Mouse (Mus musculus) hindbrain, postnatal 0 days (tissue): ENCODE results near the gene Trp53bp1. TPM values are rescaled to one million over a fixed set of nuclear protein-coding genes. Genes with fewer than 3 reads are reported as not detected.

Experiments used
- ATAC-seq: fragments of 200-750 bp; cut with Nextera tagmentation; 2 replicates; pipeline ENCODE4 v1.8.0; 2017; ENCODE audit warnings: mild to moderate bottlenecking, moderate TSS enrichment, moderate library complexity
- DNase-seq: peaks from one replicate; pipeline ENCODE4 v3.0.0-alpha.2; 2015; ENCODE audit warnings: low spot score
- H3K27ac ChIP-seq: fragments of 300-500 bp; sonication (generic); 2 replicates; pipeline ENCODE4 v1.5.1; 2014; ENCODE audit warnings: mild to moderate bottlenecking
- H3K27me3 ChIP-seq: fragments of 300-500 bp; sonication (generic); 2 replicates; pipeline ENCODE4 v1.6.1; 2014; ENCODE audit warnings: low read length, mixed read lengths; ENCODE audit not compliant: insufficient read depth
- H3K36me3 ChIP-seq: fragments of 300-500 bp; sonication (generic); 2 replicates; pipeline ENCODE4 v1.6.1; 2014; ENCODE audit warnings: low read length, mixed read lengths; ENCODE audit not compliant: insufficient read depth
- H3K4me1 ChIP-seq: fragments of 300-500 bp; sonication (generic); 2 replicates; pipeline ENCODE4 v1.6.1; 2014; ENCODE audit warnings: antibody characterized with exemption, low read length, mixed read lengths; ENCODE audit not compliant: insufficient read depth
- H3K4me2 ChIP-seq: fragments of 300-500 bp; sonication (generic); 2 replicates; pipeline ENCODE4 v1.6.1; 2014; ENCODE audit warnings: low read depth, mild to moderate bottlenecking, low read length, moderate library complexity, mixed read lengths
- H3K4me3 ChIP-seq: fragments of 300-500 bp; sonication (generic); 2 replicates; pipeline ENCODE4 v1.5.1; 2014; ENCODE audit warnings: low read length
- H3K9ac ChIP-seq: fragments of 300-500 bp; sonication (generic); replicated peaks from 2 replicates; pipeline ENCODE4 v1.6.1; 2014; ENCODE audit warnings: mild to moderate bottlenecking, low read length, moderate library complexity, mixed read lengths
- H3K9me3 ChIP-seq: fragments of 300-500 bp; sonication (generic); 2 replicates; pipeline ENCODE4 v1.6.1; 2016; ENCODE audit warnings: low read length, mixed read lengths
- CTCF ChIP-seq: IDR thresholded peaks from 2 replicates; pipeline ENCODE4 v1.5.1; 2016; ENCODE audit warnings: antibody characterized with exemption, control low read depth, low read depth
- WGBS: fragments of 180-500 bp; shearing (Covaris S2); extraction: QIAGEN DNeasy Blood & Tissue Kit; methylation state at CpG from one replicate; pipeline ENCODE4 v1.1.7; 2014; 5-methylcytosine and 5-hydroxymethylcytosine counted together
- polyA plus RNA-seq: library from polyadenylated mRNA; unstranded; fragments of >200 nt; fragmentation: Nextera tagmentation; extraction: Ambion mirVana; gene quantifications from 2 replicates; pipeline ENCODE4 v1.2.1, GENCODE M21; 2015
- total RNA-seq: library from RNA; depleted of rRNA; stranded (reverse); fragments of >200 nt; gene quantifications from 2 replicates; pipeline ENCODE4 v1.2.3, GENCODE M21; 2014

Gene Trp53bp1
- total and polyA plus RNA-seq, 2 experiments from 2014 or later, result 80.9 to 277 TPM

DNA sequence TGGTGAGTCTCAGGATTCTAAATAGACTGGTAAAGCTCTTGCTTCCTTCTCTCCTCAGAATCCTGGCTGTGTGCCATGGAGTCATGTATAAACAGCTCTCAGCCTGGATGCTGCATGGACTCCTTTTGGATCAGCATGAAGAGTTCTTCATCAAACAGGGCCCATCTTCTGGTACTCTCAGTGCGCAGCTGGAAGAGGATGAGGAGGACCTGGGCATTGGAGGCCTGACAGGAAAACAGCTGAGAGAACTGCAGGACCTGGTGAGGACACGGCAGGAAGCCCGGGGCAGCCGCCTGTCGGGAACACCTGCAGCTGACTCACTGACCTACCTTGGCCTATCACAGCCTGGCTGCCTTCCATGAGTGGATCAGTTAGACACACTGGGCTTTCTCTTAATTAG lies 87.8 kb downstream of the Trp53bp1 start:
- no peak overlapping the region for H3K27ac ChIP-seq
- no peak overlapping the region for H3K9ac ChIP-seq
- no peak overlapping the region for H3K4me2 ChIP-seq
- H3K4me1 ChIP-seq, result no peaks in the 10 kb centered on the region
- H3K9me3 ChIP-seq, result no peaks in the 10 kb centered on the region
- ATAC-seq (no peak), DNase-seq (peak; percentile 21)
- H3K4me3 ChIP-seq, result no peak overlapping the region
- no peaks in the 10 kb centered on the region for H3K27me3 ChIP-seq
- 75% methylated on average over 5 of the region's 5 CpGs for WGBS
- no peak for TF ChIP-seq CTCF
- peaks cover 28% of the 10 kb centered on the region; the same call in 1 of the 2 replicates for H3K36me3 ChIP-seq

DNA sequence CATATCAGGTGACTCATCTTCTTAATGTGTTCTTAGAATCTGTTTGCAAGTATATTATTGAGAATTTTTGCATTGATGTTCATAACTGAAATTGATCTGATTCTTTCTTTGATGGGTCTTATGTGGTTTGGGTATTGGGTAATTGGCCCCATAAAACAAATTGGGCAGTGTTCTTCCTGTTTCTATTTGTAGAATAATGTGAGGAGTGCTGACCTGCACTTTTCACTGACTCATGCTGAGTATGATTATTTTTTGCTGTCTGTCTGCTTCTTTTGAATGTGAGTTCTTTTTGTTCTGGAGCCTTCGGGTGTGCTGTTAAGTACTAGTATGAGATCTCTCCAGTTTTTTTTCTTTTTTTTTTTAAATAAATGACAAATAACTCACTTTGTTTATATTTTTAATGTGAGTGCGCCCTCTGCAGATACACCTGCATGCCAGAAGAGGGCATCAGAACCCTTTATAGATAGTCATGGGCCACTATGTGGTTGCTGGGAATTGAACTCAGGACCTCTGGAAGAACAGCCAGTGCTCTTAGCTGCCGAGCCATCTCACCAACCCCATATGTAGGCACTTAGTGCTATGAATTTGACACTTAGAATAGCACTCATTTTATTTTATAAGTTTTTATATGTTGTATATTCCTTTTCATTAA lies 92.3 kb downstream of the Trp53bp1 start:
- Histone ChIP-seq H3K4me1 (no peaks in the 10 kb centered on the region), H3K4me3 (no peak overlapping the region), H3K27me3 (no peaks in the 10 kb centered on the region), H3K4me2 (no peak overlapping the region), H3K36me3 (peaks cover 26% of the 10 kb centered on the region; the same call in 1 of the 2 replicates), H3K9ac (no peak overlapping the region), H3K27ac (no peak overlapping the region), H3K9me3 (no peaks in the 10 kb centered on the region)
- DNase-seq (no peak), ATAC-seq (no peak)
- 0 out of 2 replicates have a peak, but pooled peaks have one; percentile 11 for TF ChIP-seq CTCF
- WGBS, result 100% methylated on average over 3 of the region's 3 CpGs

DNA sequence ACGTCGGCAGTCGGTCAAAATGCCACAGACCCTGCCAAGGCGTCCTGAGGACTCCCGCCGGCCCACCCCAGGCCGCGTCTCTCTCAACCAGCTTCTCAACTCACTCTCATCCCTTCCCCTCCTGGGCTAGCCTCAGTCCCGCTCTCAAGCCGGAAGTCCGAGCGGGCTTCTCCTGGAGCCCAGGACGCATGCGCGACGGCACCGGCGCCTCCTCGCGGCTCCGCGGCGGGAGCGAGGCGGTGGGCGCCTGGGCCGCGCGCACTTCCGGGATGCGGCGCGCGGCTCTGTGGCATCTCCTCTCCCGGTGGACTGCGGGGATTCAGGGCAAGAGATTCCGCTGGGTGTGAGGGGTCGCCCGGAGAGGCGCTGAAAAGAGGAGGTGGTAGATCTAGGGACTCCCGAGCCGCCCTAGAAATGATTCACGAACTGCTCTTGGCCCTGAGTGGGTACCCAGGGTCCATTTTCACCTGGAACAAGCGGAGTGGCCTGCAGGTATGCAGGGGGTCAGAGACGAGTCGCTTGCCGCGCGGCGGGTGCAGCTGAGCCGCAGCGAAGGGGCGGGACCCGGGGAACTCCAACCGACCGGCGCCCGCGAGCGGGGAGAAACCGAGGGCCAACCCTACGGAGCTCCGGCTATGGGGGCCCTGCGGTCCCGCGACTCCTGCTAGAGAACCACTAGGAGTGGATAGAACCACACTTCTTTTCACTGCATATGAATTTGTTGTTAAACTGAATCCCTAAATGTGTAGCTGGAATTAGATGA lies 100.0 kb downstream of the Trp53bp1 start, which contains the start of gene Zscan29:
Gene Zscan29, minus strand, starts transcription at position 146 of the 763 bp plus-strand sequence.
- Histone ChIP-seq H3K27me3 (no peaks in the 10 kb centered on the region), H3K36me3 (peaks cover 11% of the 10 kb centered on the region), H3K9me3 (no peaks in the 10 kb centered on the region), H3K4me1 (peaks cover 13% of the 10 kb centered on the region), H3K9ac (peak within 1 kb of the TSS; percentile 83), H3K27ac (peak within 1 kb of the TSS; percentile 73), H3K4me3 (peak within 1 kb of the TSS; percentile 75), H3K4me2 (peak within 1 kb of the TSS; percentile 89)
- 0 out of 2 replicates have a peak, but pooled peaks have one; percentile 12 for TF ChIP-seq CTCF
- DNase-seq, result peak; percentile 96
- under 1% methylated on average over 66 of the region's 66 CpGs for WGBS
- ATAC-seq, result peak; percentile 97

DNA sequence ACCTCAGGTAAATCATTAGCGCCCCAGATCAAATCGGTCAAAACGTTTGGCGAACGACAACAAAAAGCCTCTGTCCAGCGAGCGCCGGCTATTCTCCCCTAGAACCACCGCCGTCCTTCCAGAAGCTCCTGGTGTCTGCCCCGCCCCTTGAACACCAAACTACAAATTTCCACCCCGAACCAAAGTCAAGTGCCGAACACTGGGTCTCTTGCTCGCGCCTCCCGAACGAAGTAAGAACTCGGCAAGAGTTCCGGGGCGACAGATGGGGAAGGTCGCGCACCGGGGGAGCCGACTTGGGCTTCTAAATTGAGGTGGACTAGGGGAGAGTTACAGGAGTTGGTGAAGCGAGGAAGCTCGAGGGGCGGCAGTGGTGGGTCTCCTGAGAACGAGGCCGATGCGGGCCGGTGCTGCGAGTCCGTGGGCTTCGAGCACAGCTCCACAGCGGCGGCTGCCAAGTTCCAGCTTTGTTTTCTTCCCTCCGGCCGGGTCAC lies 100.7 kb downstream of the Trp53bp1 start, which contains the start of gene Tubgcp4:
Gene Tubgcp4, plus strand, starts transcription at position 174 of the 491 bp plus-strand sequence.
- peak within 1 kb of the TSS; percentile 89 for H3K4me2 ChIP-seq
- peak within 1 kb of the TSS; percentile 83 for H3K9ac ChIP-seq
- peak within 1 kb of the TSS; percentile 75 for H3K4me3 ChIP-seq
- H3K4me1 ChIP-seq, result peaks cover 13% of the 10 kb centered on the region
- WGBS, result under 1% methylated on average over 38 of the region's 38 CpGs
- peak; percentile 79; the same call in 1 of the 2 replicates for ATAC-seq
- H3K9me3 ChIP-seq, result no peaks in the 10 kb centered on the region
- no peak for TF ChIP-seq CTCF
- H3K27ac ChIP-seq, result peak within 1 kb of the TSS; percentile 73
- DNase-seq, result peak; percentile 45
- H3K27me3 ChIP-seq, result no peaks in the 10 kb centered on the region
- H3K36me3 ChIP-seq, result peaks cover 14% of the 10 kb centered on the region

DNA sequence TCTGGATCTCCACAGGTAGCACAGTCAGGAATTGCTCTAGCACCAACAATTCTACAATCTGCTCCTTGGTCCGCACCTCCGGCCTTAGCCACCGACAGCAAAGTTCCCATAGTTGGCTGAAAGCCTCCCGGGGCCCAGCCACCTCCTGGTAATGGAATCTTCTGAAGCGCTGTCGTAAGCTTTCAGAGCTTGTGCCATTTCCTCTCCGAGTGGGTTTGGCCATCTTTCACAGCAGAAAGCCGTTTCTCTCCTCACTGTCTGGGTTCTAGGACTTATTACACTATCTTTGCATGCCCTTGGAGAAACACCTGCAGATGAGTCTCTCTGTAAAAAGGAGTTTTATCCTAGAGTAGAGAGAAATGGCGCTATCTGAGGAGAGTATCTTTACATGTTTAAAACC lies 101.3 kb downstream of the Trp53bp1 start:
- DNase-seq (peak; percentile 18), ATAC-seq (no peak)
- WGBS, result 5% methylated on average over 9 of the region's 9 CpGs

DNA sequence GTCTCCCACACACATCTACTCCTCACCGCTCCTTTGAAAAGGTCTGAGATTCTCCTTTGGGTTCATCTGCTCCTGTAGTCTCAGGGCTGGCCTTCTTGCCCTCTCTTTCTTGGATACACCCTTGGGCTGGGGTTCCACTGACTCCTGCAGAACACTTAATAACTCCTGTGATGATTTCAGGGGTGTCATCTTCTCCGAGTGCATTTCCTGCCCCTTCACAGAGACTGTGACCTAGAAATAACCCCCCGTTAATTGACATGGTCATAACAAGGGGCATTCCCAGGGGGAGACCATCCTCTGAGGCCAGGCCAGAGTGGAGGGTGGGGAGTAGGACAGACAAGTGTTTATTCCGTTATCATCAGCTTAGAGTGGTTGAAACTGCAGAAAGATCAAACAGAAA lies 102.0 kb downstream of the Trp53bp1 start:
- Histone ChIP-seq H3K4me1 (peaks cover 13% of the 10 kb centered on the region), H3K36me3 (peaks cover 13% of the 10 kb centered on the region), H3K27me3 (no peaks in the 10 kb centered on the region), H3K9ac (peak overlapping the region; percentile 33), H3K9me3 (no peaks in the 10 kb centered on the region), H3K4me3 (peak overlapping the region; percentile 17; the same call in 1 of the 2 replicates), H3K4me2 (peak overlapping the region; percentile 89), H3K27ac (no peak overlapping the region)
- 46% methylated on average over 4 of the region's 4 CpGs for WGBS
- no peak for DNase-seq
- TF ChIP-seq CTCF, result no peak
- ATAC-seq, result no peak

More for the DNA sequence above, 101.3 kb downstream of the Trp53bp1 start:
- Histone ChIP-seq H3K9me3 (no peaks in the 10 kb centered on the region), H3K4me2 (peak overlapping the region; percentile 89), H3K9ac (peak overlapping the region; percentile 83), H3K4me1 (peaks cover 13% of the 10 kb centered on the region), H3K27me3 (no peaks in the 10 kb centered on the region), H3K4me3 (peak overlapping the region; percentile 75), H3K36me3 (peaks cover 8% of the 10 kb centered on the region), H3K27ac (peak overlapping the region; percentile 73; the same call in 1 of the 2 replicates)
- no peak for TF ChIP-seq CTCF
